Mouse (Mus musculus): Measurements from ENCODE around the gene Ms4a4a. TPM values are rescaled to one million over a fixed set of nuclear protein-coding genes. Genes with fewer than 3 reads are reported as not detected.

The Ms4a4a gene
- polyA plus RNA-seq, 1 experiment = 0.17 TPM

- H3K4me1 ChIP-seq (ENCODE audit: control insufficient read depth, insufficient read depth, low read length) = no peaks in the 10 kb centered on the region
- H3K4me3 ChIP-seq (ENCODE audit: insufficient read depth, low read length) = no peak overlapping the region
- TF ChIP-seq POLR2A (IDR thresholded peaks at IDR 0.05; ENCODE audit: extremely low read depth, insufficient read depth, low read length) = no peak
- no peak for TF ChIP-seq CTCF (IDR thresholded peaks at IDR 0.05; ENCODE audit: extremely low read depth, insufficient read depth, low read length)
- H3K27ac ChIP-seq (ENCODE audit: insufficient read depth, low read length) = no peak overlapping the region
These were observed 4.1 kb upstream of the Ms4a4a start for GRCm38 (mm10) chr19:11371181-11371580.

GRCm38 (mm10) chr19:11376399-11376798 is 1.1 kb downstream of the Ms4a4a start:
- no peak for TF ChIP-seq CTCF (IDR thresholded peaks at IDR 0.05; ENCODE audit: extremely low read depth, insufficient read depth, low read length)
- TF ChIP-seq POLR2A (IDR thresholded peaks at IDR 0.05; ENCODE audit: extremely low read depth, insufficient read depth, low read length) = no peak
- Histone ChIP-seq H3K27ac (ENCODE audit: insufficient read depth, low read length) (no peak overlapping the region), H3K4me3 (ENCODE audit: insufficient read depth, low read length) (no peak overlapping the region), H3K4me1 (ENCODE audit: control insufficient read depth, insufficient read depth, low read length) (no peaks in the 10 kb centered on the region)

GRCm38 (mm10) chr19:11387109-11387508 is 11.8 kb downstream of the Ms4a4a start:
- TF ChIP-seq CTCF (IDR thresholded peaks at IDR 0.05; ENCODE audit: extremely low read depth, insufficient read depth, low read length) = no peak
- H3K27ac ChIP-seq (ENCODE audit: insufficient read depth, low read length) = no peak overlapping the region
- H3K4me3 ChIP-seq (ENCODE audit: insufficient read depth, low read length) = no peak overlapping the region
- no peaks in the 10 kb centered on the region for H3K4me1 ChIP-seq (ENCODE audit: control insufficient read depth, insufficient read depth, low read length)

- Histone ChIP-seq H3K27ac (ENCODE audit: insufficient read depth, low read length) (no peak overlapping the region), H3K4me1 (ENCODE audit: control insufficient read depth, insufficient read depth, low read length) (no peaks in the 10 kb centered on the region), H3K4me3 (ENCODE audit: insufficient read depth, low read length) (no peak overlapping the region)
- TF ChIP-seq POLR2A (IDR thresholded peaks at IDR 0.05; ENCODE audit: extremely low read depth, insufficient read depth, low read length) = no peak
- TF ChIP-seq CTCF (IDR thresholded peaks at IDR 0.05; ENCODE audit: extremely low read depth, insufficient read depth, low read length) = no peak
These were observed 12.4 kb downstream of the Ms4a4a start for GRCm38 (mm10) chr19:11387685-11388084.

- H3K27ac ChIP-seq (ENCODE audit: insufficient read depth, low read length) = no peak overlapping the region
- TF ChIP-seq CTCF (IDR thresholded peaks at IDR 0.05; ENCODE audit: extremely low read depth, insufficient read depth, low read length) (no peak), POLR2A (IDR thresholded peaks at IDR 0.05; ENCODE audit: extremely low read depth, insufficient read depth, low read length) (no peak)
These were observed 13.6 kb downstream of the Ms4a4a start for GRCm38 (mm10) chr19:11388949-11389348.

GRCm38 (mm10) chr19:11395769-11396168 is 20.4 kb downstream of the Ms4a4a start:
- Histone ChIP-seq H3K27ac (ENCODE audit: insufficient read depth, low read length) (no peak overlapping the region), H3K4me3 (ENCODE audit: insufficient read depth, low read length) (no peak overlapping the region), H3K4me1 (ENCODE audit: control insufficient read depth, insufficient read depth, low read length) (no peaks in the 10 kb centered on the region)
- TF ChIP-seq CTCF (IDR thresholded peaks at IDR 0.05; ENCODE audit: extremely low read depth, insufficient read depth, low read length) = no peak
- no peak for TF ChIP-seq POLR2A (IDR thresholded peaks at IDR 0.05; ENCODE audit: extremely low read depth, insufficient read depth, low read length)

More at GRCm38 (mm10) chr19:11388949-11389348, 13.6 kb downstream of the Ms4a4a start:
- H3K4me3 ChIP-seq (ENCODE audit: insufficient read depth, low read length) = no peak overlapping the region
- no peaks in the 10 kb centered on the region for H3K4me1 ChIP-seq (ENCODE audit: control insufficient read depth, insufficient read depth, low read length)

GRCm38 (mm10) chr19:11404527-11404926 is 29.2 kb downstream of the Ms4a4a start, which contains the start of gene Ms4a4c:
Gene Ms4a4c (plus strand): TSS chr19:11404770.
- H3K4me3 ChIP-seq (ENCODE audit: insufficient read depth, low read length) = no peak within 1 kb of the TSS
- H3K4me1 ChIP-seq (ENCODE audit: control insufficient read depth, insufficient read depth, low read length) = no peaks in the 10 kb centered on the region
- no peak within 1 kb of the TSS for H3K27ac ChIP-seq (ENCODE audit: insufficient read depth, low read length)
- TF ChIP-seq POLR2A (IDR thresholded peaks at IDR 0.05; ENCODE audit: extremely low read depth, insufficient read depth, low read length) (no peak), CTCF (IDR thresholded peaks at IDR 0.05; ENCODE audit: extremely low read depth, insufficient read depth, low read length) (no peak)

- H3K27ac ChIP-seq (ENCODE audit: insufficient read depth, low read length) = no peak overlapping the region
- TF ChIP-seq CTCF (IDR thresholded peaks at IDR 0.05; ENCODE audit: extremely low read depth, insufficient read depth, low read length) (no peak), POLR2A (IDR thresholded peaks at IDR 0.05; ENCODE audit: extremely low read depth, insufficient read depth, low read length) (no peak)
- H3K4me1 ChIP-seq (ENCODE audit: control insufficient read depth, insufficient read depth, low read length) = no peaks in the 10 kb centered on the region
- no peak overlapping the region for H3K4me3 ChIP-seq (ENCODE audit: insufficient read depth, low read length)
These were observed 32.1 kb downstream of the Ms4a4a start for GRCm38 (mm10) chr19:11407428-11407827.

GRCm38 (mm10) chr19:11408591-11408990 is 33.3 kb downstream of the Ms4a4a start:
- TF ChIP-seq CTCF (IDR thresholded peaks at IDR 0.05; ENCODE audit: extremely low read depth, insufficient read depth, low read length) (no peak), POLR2A (IDR thresholded peaks at IDR 0.05; ENCODE audit: extremely low read depth, insufficient read depth, low read length) (no peak)
- Histone ChIP-seq H3K4me1 (ENCODE audit: control insufficient read depth, insufficient read depth, low read length) (no peaks in the 10 kb centered on the region), H3K4me3 (ENCODE audit: insufficient read depth, low read length) (no peak overlapping the region), H3K27ac (ENCODE audit: insufficient read depth, low read length) (no peak overlapping the region)

- TF ChIP-seq POLR2A (IDR thresholded peaks at IDR 0.05; ENCODE audit: extremely low read depth, insufficient read depth, low read length) (no peak), CTCF (IDR thresholded peaks at IDR 0.05; ENCODE audit: extremely low read depth, insufficient read depth, low read length) (no peak)
- Histone ChIP-seq H3K27ac (ENCODE audit: insufficient read depth, low read length) (no peak overlapping the region), H3K4me3 (ENCODE audit: insufficient read depth, low read length) (no peak overlapping the region), H3K4me1 (ENCODE audit: control insufficient read depth, insufficient read depth, low read length) (no peaks in the 10 kb centered on the region)
These were observed 36.3 kb downstream of the Ms4a4a start for GRCm38 (mm10) chr19:11411640-11412039.

Data from cortical plate, adult 2 months (tissue).